24 mouse cellular contexts compared by ENCODE assay signal in genomic region chr2:108813040-108813566, GRCm38 (mm10).
DNase-seq lines count a peak whose midpoint lies in the region; ATAC-seq and TF ChIP-seq lines count a peak whose summit lies in the region.
"Had no signal": no experiment of that assay in that cellular context is flagged by ENCODE, and none has a peak within 500 bp of the region (broad histone marks: within the 10 kb centered on the region; RNA-seq: fewer than 3 reads in every experiment).

No protein-coding gene starts in this region.

- TF ChIP-seq CTCF in layer of hippocampus, adult 2 months (conservative IDR thresholded peaks at IDR 0.05) = no peak
- TF ChIP-seq CTCF in MEL (IDR thresholded peaks at IDR 0.05 in 2 of 3, conservative IDR thresholded peaks at IDR 0.05 in 1 of 3; ENCODE audit: control insufficient read depth in 1 of 3, insufficient read depth in 1 of 3, low read depth in 2 of 3, low read length in 3 of 3, poor library complexity in 1 of 3, severe bottlenecking in 1 of 3) = no peak
- no peak for TF ChIP-seq CTCF in intestine, postnatal 0 days (IDR thresholded peaks at IDR 0.05; ENCODE audit: low read depth)

- TF ChIP-seq RAD21 in MEL (IDR thresholded peaks at IDR 0.05; ENCODE audit: low read depth, low read length) = no peak

- intact Hi-C loops in left cerebral cortex, postnatal 25 days (cut with DNase I) = loop anchor here (5.0 to 10.0 kb wide), 5 partner anchors 226 to 879 kb away; no protein-coding TSS in a partner anchor

- TF ChIP-seq EP300 in MEL (IDR thresholded peaks at IDR 0.05; ENCODE audit: low read depth in 1 of 2, low read length in 2 of 2) = peak; percentile 31 to 64; a peak in 2 of 4 replicates

- no peaks in the 10 kb centered on the region for H3K79me2 ChIP-seq in MEL (ENCODE audit: control insufficient read depth, insufficient read depth, low read length, poor library complexity)

- no peaks in the 10 kb centered on the region for H3K27me3 ChIP-seq in MEL (ENCODE audit: control insufficient read depth in 1 of 2, insufficient read depth in 2 of 2, low read length in 2 of 2)
- H3K27me3 ChIP-seq in intestine, postnatal 0 days (replicated peaks; ENCODE audit: control insufficient read depth, insufficient read depth, low read length) = no peaks in the 10 kb centered on the region
- H3K27me3 ChIP-seq: CH12.LX; heart, embryonic 15.5 days; limb, embryonic 15.5 days; liver, embryonic 15.5 days; midbrain, embryonic 13.5 days had no signal

- no peak for TF ChIP-seq POLR2A in MEL (IDR thresholded peaks at IDR 0.05; ENCODE audit: control insufficient read depth in 1 of 2, insufficient read depth in 1 of 2, low read depth in 1 of 2, low read length in 2 of 2, poor library complexity in 1 of 2)

- H3K9ac ChIP-seq in MEL (ENCODE audit: control insufficient read depth, low read depth, low read length, poor library complexity, severe bottlenecking) = no peak overlapping the region
- no peak overlapping the region for H3K9ac ChIP-seq in intestine, postnatal 0 days (ENCODE audit: low read depth, low read length)
- H3K9ac ChIP-seq: heart, embryonic 15.5 days; limb, embryonic 15.5 days; liver, embryonic 15.5 days; midbrain, embryonic 13.5 days had no signal

- DNase-seq in layer of hippocampus, adult 2 months (ENCODE audit: low spot score in 2 of 2) = no peak
- DNase-seq in layer of hippocampus, adult 11-12 months (ENCODE audit: low spot score) = no peak
- peak; percentile 60 for DNase-seq in MEL (ENCODE audit: low read depth, low spot score)
- DNase-seq in frontal cortex, adult 2 months (ENCODE audit: extremely low spot score in 1 of 2, low spot score in 1 of 2) = peak; percentile 11 to 46
- peak; percentile 14 to 73 for DNase-seq in left cerebral cortex, postnatal 25 days (ENCODE audit: low spot score in 2 of 2)
- no peak for DNase-seq in kidney, postnatal 25 days
- DNase-seq in adrenal gland, adult (ENCODE audit: inconsistent age in 2 of 2, low spot score in 1 of 2) = no peak
- DNase-seq: cerebellum, postnatal 10 days; embryo, embryonic 11 days; gastrocnemius, postnatal 14 days; heart, adult 2 months; heart, postnatal 4 days; kidney, adult 2 months; kidney, postnatal 14 days had no signal

- H3K4me3 ChIP-seq in layer of hippocampus, adult 2 months = no peak overlapping the region
- no peak overlapping the region for H3K4me3 ChIP-seq in MEL (ENCODE audit: control insufficient read depth in 1 of 2, insufficient read depth in 1 of 2, low read depth in 2 of 2, low read length in 2 of 2)
- H3K4me3 ChIP-seq in intestine, postnatal 0 days (ENCODE audit: low read depth, low read length) = no peak overlapping the region
- H3K4me3 ChIP-seq: heart, adult 2 months; heart, embryonic 15.5 days; limb, embryonic 15.5 days; liver, embryonic 15.5 days; midbrain, embryonic 13.5 days; myocyte had no signal

- no peaks in the 10 kb centered on the region for H3K9me3 ChIP-seq in MEL (replicated peaks; ENCODE audit: insufficient read depth, low read length)
- no peaks in the 10 kb centered on the region for H3K9me3 ChIP-seq in intestine, postnatal 0 days (ENCODE audit: control insufficient read depth)
- H3K9me3 ChIP-seq: heart, embryonic 15.5 days; limb, embryonic 15.5 days; liver, embryonic 15.5 days; midbrain, embryonic 13.5 days had no signal

- H3K27ac ChIP-seq in layer of hippocampus, adult 2 months = peak overlapping the region; percentile 6; the same call in 1 of the 2 replicates
- H3K27ac ChIP-seq in MEL (ENCODE audit: control insufficient read depth, low read depth, low read length) = no peak overlapping the region
- H3K27ac ChIP-seq in intestine, postnatal 0 days (ENCODE audit: low read depth, low read length) = no peak overlapping the region
- H3K27ac ChIP-seq: heart, adult 2 months; heart, embryonic 15.5 days; limb, embryonic 15.5 days; liver, embryonic 15.5 days; midbrain, embryonic 13.5 days; stomach, postnatal 0 days had no signal

- no peak for ATAC-seq in intestine, postnatal 0 days
- ATAC-seq: forebrain, embryonic 16.5 days; lung, postnatal 0 days; midbrain, embryonic 13.5 days had no signal

- H3K4me1 ChIP-seq in MEL (ENCODE audit: control insufficient read depth in 1 of 2, insufficient read depth in 2 of 2, low read length in 2 of 2) = no peaks in the 10 kb centered on the region; a peak in 1 of 4 replicates
- no peaks in the 10 kb centered on the region for H3K4me1 ChIP-seq in intestine, postnatal 0 days (replicated peaks; ENCODE audit: control insufficient read depth, insufficient read depth, low read length)
- H3K4me1 ChIP-seq: heart, embryonic 15.5 days; limb, embryonic 15.5 days; liver, embryonic 15.5 days; midbrain, embryonic 13.5 days had no signal

- H3K4me2 ChIP-seq in intestine, postnatal 0 days (replicated peaks; ENCODE audit: low read depth) = no peak overlapping the region
- H3K4me2 ChIP-seq: heart, embryonic 15.5 days; limb, embryonic 15.5 days; liver, embryonic 15.5 days; midbrain, embryonic 13.5 days had no signal

- 65% methylated on average over 6 of the region's 6 CpGs for WGBS in intestine, postnatal 0 days

- peaks cover 0 to 4% of the 10 kb centered on the region in 2 experiments; a peak in 1 of 4 replicates for H3K36me3 ChIP-seq in MEL (ENCODE audit: control insufficient read depth in 1 of 2, insufficient read depth in 2 of 2, low read length in 2 of 2)
- H3K36me3 ChIP-seq in intestine, postnatal 0 days (ENCODE audit: control insufficient read depth, insufficient read depth) = no peaks in the 10 kb centered on the region
- H3K36me3 ChIP-seq: heart, embryonic 15.5 days; limb, embryonic 15.5 days; liver, embryonic 15.5 days; midbrain, embryonic 13.5 days had no signal

TF ChIP-seq in MEL, 35 proteins besides CTCF, POLR2A, EP300 and RAD21:
- TF ChIP-seq MAZ (IDR thresholded peaks at IDR 0.05; ENCODE audit: low read depth, low read length) (no peak), RCOR1 (IDR thresholded peaks at IDR 0.05; ENCODE audit: low read depth, low read length) (peak; percentile 14; the same call in 1 of the 2 replicates), ETS1 (IDR thresholded peaks at IDR 0.05; ENCODE audit: low read depth, low read length) (0 out of 2 replicates have a peak, but pooled peaks have one; percentile 27), NELFE (IDR thresholded peaks at IDR 0.05; ENCODE audit: low read depth, low read length) (no peak), GABPA (IDR thresholded peaks at IDR 0.05; ENCODE audit: low read depth, low read length) (no peak), ZKSCAN1 (IDR thresholded peaks at IDR 0.05; ENCODE audit: low read depth, low read length) (no peak), ZNF384 (IDR thresholded peaks at IDR 0.05; ENCODE audit: low read depth, low read length) (no peak), MAX (IDR thresholded peaks at IDR 0.05; ENCODE audit: low read length) (no peak), NRF1 (IDR thresholded peaks at IDR 0.05; ENCODE audit: insufficient read depth, low read depth, low read length, poor library complexity, severe bottlenecking) (no peak), UBTF (IDR thresholded peaks at IDR 0.05; ENCODE audit: borderline replicate concordance, insufficient read depth, low read depth, low read length) (no peak), GATA1 (IDR thresholded peaks at IDR 0.05; ENCODE audit: low read depth, low read length) (peak; percentile 55), CHD1 (IDR thresholded peaks at IDR 0.05; ENCODE audit: low read depth, low read length) (no peak), TCF12 (IDR thresholded peaks at IDR 0.05; ENCODE audit: low read depth, low read length) (peak; percentile 41; the same call in 1 of the 2 replicates), CHD2 (IDR thresholded peaks at IDR 0.05; ENCODE audit: low read length) (no peak), USF2 (IDR thresholded peaks at IDR 0.05; ENCODE audit: borderline replicate concordance in 1 of 2, insufficient read depth in 1 of 2, low read depth in 1 of 2, low read length in 2 of 2) (no peak), MEF2A (IDR thresholded peaks at IDR 0.05; ENCODE audit: extremely low read depth, insufficient replicate concordance, low read depth, low read length, poor library complexity, severe bottlenecking) (no peak), TAL1 (IDR thresholded peaks at IDR 0.05; ENCODE audit: low read length) (no peak), TBP (IDR thresholded peaks at IDR 0.05; ENCODE audit: low read depth, low read length) (no peak), POLR2AphosphoS2 (IDR thresholded peaks at IDR 0.05; ENCODE audit: low read length) (no peak)

Comparison
In these comparisons a context has a peak if more than half of its experiments do, and no peak if none do; other contexts are left out.
1. DNase-seq: peak in MEL (single experiment), frontal cortex, adult 2 months (2 of 2) and left cerebral cortex, postnatal 25 days (2 of 2); none in layer of hippocampus, adult 2 months (0 of 2), layer of hippocampus, adult 11-12 months (single experiment), kidney, postnatal 25 days (0 of 2) and adrenal gland, adult (0 of 2).